Mouse (Mus musculus) heart, embryonic 11.5 days (tissue): Measurements from ENCODE around the gene Slc37a4. TPM values are rescaled to one million over a fixed set of nuclear protein-coding genes. Genes with fewer than 3 reads are reported as not detected.

Experiments used
- ATAC-seq: fragments of 200-750 bp; cut with Nextera tagmentation; replicated peaks from 2 replicates; pipeline ENCODE4 v1.8.0; 2017; ENCODE audit warnings: moderate library complexity; ENCODE audit not compliant: insufficient number of reproducible peaks, low FRiP score, low TSS enrichment
- H3K27ac ChIP-seq: fragments of 300-500 bp; sonication (generic); 2 replicates; pipeline ENCODE4 v1.5.1; 2014; ENCODE audit warnings: mild to moderate bottlenecking, low read depth, low read length
- H3K27me3 ChIP-seq: fragments of 300-500 bp; sonication (generic); 2 replicates; pipeline ENCODE4 v1.6.1; 2014; ENCODE audit warnings: mild to moderate bottlenecking, low read length, mixed read lengths; ENCODE audit not compliant: control insufficient read depth, insufficient read depth
- H3K36me3 ChIP-seq: fragments of 300-500 bp; sonication (generic); 2 replicates; pipeline ENCODE4 v1.6.1; 2014; ENCODE audit warnings: mild to moderate bottlenecking, low read length, moderate library complexity, mixed read lengths; ENCODE audit not compliant: control insufficient read depth, insufficient read depth
- H3K4me1 ChIP-seq: fragments of 300-500 bp; sonication (generic); 2 replicates; pipeline ENCODE4 v1.6.1; 2014; ENCODE audit warnings: low read length; ENCODE audit not compliant: control insufficient read depth, insufficient read depth
- H3K4me2 ChIP-seq: fragments of 300-500 bp; sonication (generic); 2 replicates; pipeline ENCODE4 v1.6.1; 2014; ENCODE audit warnings: mild to moderate bottlenecking, moderate library complexity
- H3K4me3 ChIP-seq: fragments of 300-500 bp; sonication (generic); 2 replicates; pipeline ENCODE4 v1.5.1; 2014; ENCODE audit warnings: low read depth, low read length
- H3K9ac ChIP-seq: fragments of 300-500 bp; sonication (generic); 2 replicates; pipeline ENCODE4 v1.6.1; 2014; ENCODE audit warnings: mild to moderate bottlenecking, low read depth, low read length, moderate library complexity
- H3K9me3 ChIP-seq: fragments of 300-500 bp; sonication (generic); replicated peaks from 2 replicates; pipeline ENCODE4 v1.6.1; 2016; ENCODE audit warnings: low read length; ENCODE audit not compliant: control insufficient read depth
- WGBS: fragments of 180-500 bp; shearing (Covaris S2); extraction: QIAGEN DNeasy Blood & Tissue Kit; methylation state at CpG from one replicate; pipeline ENCODE4 v1.1.7; 2014; ENCODE audit not compliant: insufficient replicate concordance; 5-methylcytosine and 5-hydroxymethylcytosine counted together
- polyA plus RNA-seq: library from polyadenylated mRNA; unstranded; fragments of >200 nt; fragmentation: Nextera tagmentation; extraction: Ambion mirVana; gene quantifications from 2 replicates; pipeline ENCODE4 v1.2.1, GENCODE M21; 2014

Slc37a4 gene
- polyA plus RNA-seq, result 31.1 and 31.5 TPM in 2 replicates

DNA sequence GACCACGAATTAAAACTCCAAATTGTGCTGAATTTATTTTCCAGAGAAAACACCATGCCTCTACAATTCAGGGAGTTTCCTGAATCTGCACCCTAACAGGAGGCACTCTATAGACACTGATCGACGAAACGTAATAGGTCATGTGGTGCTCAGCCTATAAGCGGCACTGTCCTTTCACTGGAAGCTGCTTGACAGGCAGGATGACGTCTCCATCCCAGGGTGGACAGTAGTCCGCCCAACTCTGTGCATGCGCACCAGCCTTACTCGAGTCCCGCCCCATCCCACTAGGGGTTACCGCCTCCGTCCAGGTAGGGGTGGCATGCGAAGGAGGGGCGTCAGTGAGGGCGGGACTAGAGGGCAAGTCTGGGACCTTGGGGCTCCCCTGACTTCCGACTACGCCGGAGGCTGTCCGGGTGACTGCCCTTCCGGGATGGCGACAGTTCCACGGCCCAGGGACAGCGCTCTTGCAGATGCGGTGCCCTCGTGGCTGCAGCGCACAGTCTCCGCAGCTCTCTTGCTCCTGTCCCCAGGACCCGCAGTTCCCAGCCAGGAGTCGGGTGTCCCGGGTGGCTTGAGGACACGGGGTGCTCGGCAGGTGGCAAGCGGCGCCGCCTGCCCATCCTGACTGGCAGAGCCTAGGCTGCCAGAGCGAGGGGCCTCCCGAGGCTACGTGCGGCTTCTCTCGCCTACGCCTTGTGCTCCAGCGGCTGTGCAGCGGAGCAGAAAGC, at the start of gene Slc37a4:
Slc37a4 (plus strand) TSS at position 169 of the 728 bp plus-strand sequence.
- H3K4me3 ChIP-seq, result peak within 1 kb of the TSS; percentile 78
- H3K4me2 ChIP-seq, result peak within 1 kb of the TSS; percentile 89
- H3K9ac ChIP-seq, result peak within 1 kb of the TSS; percentile 91
- H3K27ac ChIP-seq, result peak within 1 kb of the TSS; percentile 80
- peaks cover 9% of the 10 kb centered on the region for H3K4me1 ChIP-seq
- WGBS, result under 1% methylated on average over 43 of the region's 43 CpGs
- no peaks in the 10 kb centered on the region for H3K9me3 ChIP-seq
- no peaks in the 10 kb centered on the region for H3K27me3 ChIP-seq
- ATAC-seq, result peak; percentile 99
- peaks cover 14% of the 10 kb centered on the region for H3K36me3 ChIP-seq

DNA sequence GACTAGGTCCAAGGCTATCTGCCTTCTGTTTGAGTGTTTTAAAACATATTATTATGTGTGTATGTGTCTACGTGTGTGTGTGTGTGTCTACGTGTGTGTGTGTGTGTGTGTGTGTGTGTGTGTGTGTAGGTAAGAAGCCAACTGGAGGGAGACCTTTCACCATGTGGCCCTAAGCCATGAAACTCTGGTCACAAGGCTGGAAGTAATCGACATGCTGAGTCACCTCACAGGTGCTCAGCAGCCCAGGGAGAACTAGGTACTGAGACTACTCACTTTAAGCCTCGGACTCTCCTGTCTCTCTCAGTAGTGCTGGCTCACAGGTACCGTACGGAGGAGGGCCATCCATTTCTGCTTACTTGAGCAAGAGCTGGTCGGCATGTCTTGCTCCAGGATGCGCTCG, 49.5 kb upstream of the Slc37a4 start:
- no peaks in the 10 kb centered on the region for H3K9me3 ChIP-seq
- H3K27me3 ChIP-seq, result no peaks in the 10 kb centered on the region
- peaks cover 12% of the 10 kb centered on the region for H3K4me1 ChIP-seq
- H3K9ac ChIP-seq, result no peak overlapping the region
- H3K36me3 ChIP-seq, result peaks cover 37% of the 10 kb centered on the region
- no peak for ATAC-seq
- WGBS, result 91% methylated on average over 9 of the region's 9 CpGs
- no peak overlapping the region for H3K4me2 ChIP-seq
- no peak overlapping the region for H3K4me3 ChIP-seq
- no peak overlapping the region for H3K27ac ChIP-seq

DNA sequence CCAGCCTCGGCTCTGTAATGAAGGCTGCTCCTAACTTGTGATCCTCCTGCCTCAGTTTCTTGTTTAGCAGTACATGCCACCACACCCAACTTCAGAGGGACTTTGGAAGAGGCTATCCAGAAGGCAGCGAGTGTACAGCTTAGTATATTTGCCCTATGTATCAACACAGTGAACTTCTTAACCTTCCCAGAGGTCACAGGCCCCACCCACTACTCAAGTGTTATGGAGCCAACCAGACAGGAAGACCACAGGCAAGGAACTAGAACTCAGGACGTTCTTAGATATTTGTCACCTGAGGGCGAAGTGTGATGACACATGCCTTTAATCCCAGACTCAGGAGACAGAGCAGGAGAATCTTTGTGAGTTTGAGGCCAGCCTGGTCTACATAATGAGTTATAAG, 49.0 kb upstream of the Slc37a4 start:
- peaks cover 37% of the 10 kb centered on the region for H3K36me3 ChIP-seq
- no peak overlapping the region for H3K27ac ChIP-seq
- WGBS, result 85% methylated on average over 4 of the region's 4 CpGs
- H3K4me2 ChIP-seq, result no peak overlapping the region
- H3K9me3 ChIP-seq, result no peaks in the 10 kb centered on the region
- ATAC-seq, result no peak
- no peak overlapping the region for H3K4me3 ChIP-seq
- peaks cover 7% of the 10 kb centered on the region for H3K4me1 ChIP-seq
- H3K9ac ChIP-seq, result no peak overlapping the region
- H3K27me3 ChIP-seq, result no peaks in the 10 kb centered on the region

DNA sequence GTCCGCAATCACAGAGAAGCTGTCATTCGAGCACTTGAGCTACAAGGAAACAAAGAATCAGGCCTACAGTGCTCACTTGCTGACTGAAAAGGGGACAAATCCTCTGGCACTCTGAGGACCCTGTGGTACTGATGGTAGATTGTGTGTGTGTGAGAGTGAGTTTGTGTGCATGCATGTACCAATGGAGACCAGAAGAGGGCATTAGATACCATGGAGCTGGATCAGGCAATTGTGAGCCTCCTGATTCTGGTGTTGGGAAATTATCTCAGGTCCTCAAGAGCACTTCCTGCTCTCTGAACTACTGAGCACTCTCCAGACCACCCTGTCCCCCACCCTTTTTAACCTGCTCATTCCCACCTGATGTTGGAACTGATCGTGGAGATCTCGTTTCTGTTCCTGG, 48.1 kb upstream of the Slc37a4 start:
- ATAC-seq, result no peak
- Histone ChIP-seq H3K9me3 (no peaks in the 10 kb centered on the region), H3K9ac (no peak overlapping the region), H3K27me3 (no peaks in the 10 kb centered on the region), H3K4me2 (no peak overlapping the region), H3K36me3 (peaks cover 44% of the 10 kb centered on the region), H3K4me1 (no peaks in the 10 kb centered on the region), H3K4me3 (no peak overlapping the region), H3K27ac (no peak overlapping the region)
- WGBS, result 95% methylated on average over 4 of the region's 4 CpGs

DNA sequence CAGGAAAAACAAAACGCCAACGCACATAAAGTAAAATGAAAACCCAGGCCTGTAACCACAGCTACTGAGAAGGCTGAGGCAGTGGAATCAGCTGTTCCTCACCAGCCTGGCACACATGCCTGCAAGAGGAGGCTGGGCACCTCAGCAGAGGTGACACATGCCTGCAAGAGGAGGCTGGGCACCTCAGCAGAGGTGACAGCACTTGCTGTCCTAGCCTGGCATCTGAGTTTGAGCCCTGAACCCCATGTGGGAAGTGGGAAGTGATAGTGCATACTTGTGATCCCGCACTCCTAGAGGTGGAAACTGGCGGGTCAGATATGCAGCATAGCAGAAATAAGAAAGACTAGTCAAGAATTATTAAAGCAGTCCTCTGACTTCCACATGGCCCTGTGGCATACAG, 45.3 kb upstream of the Slc37a4 start:
- peaks cover 62% of the 10 kb centered on the region for H3K36me3 ChIP-seq
- H3K27me3 ChIP-seq, result no peaks in the 10 kb centered on the region
- H3K4me2 ChIP-seq, result no peak overlapping the region
- no peak overlapping the region for H3K27ac ChIP-seq
- no peak overlapping the region for H3K4me3 ChIP-seq
- WGBS, result 91% methylated on average over 4 of the region's 4 CpGs
- no peaks in the 10 kb centered on the region for H3K4me1 ChIP-seq
- ATAC-seq, result no peak
- no peaks in the 10 kb centered on the region for H3K9me3 ChIP-seq
- H3K9ac ChIP-seq, result no peak overlapping the region

DNA sequence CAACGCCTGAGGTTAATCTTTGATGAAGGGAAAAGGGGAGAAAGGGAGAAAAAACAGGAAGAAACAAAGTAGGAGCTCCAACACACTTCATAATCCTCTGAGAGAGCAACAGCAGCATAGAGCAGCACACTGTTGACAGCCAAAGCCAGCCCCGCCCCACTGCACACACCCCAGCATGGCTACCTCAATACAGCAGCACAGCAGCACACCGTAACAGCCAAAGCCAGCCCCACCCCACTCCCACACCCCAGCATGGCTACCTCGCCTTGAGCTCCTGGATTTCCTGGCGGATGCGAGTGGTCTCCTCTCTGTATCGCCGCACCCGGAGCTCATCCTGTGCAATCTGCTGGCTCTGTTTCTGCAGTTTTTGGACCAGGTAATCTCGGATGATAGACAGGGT, 44.3 kb upstream of the Slc37a4 start:
- Histone ChIP-seq H3K4me3 (no peak overlapping the region), H3K27ac (no peak overlapping the region), H3K36me3 (peaks cover 61% of the 10 kb centered on the region), H3K27me3 (no peaks in the 10 kb centered on the region), H3K4me1 (no peaks in the 10 kb centered on the region), H3K9me3 (no peaks in the 10 kb centered on the region), H3K4me2 (no peak overlapping the region), H3K9ac (no peak overlapping the region)
- 87% methylated on average over 10 of the region's 10 CpGs for WGBS
- no peak for ATAC-seq

DNA sequence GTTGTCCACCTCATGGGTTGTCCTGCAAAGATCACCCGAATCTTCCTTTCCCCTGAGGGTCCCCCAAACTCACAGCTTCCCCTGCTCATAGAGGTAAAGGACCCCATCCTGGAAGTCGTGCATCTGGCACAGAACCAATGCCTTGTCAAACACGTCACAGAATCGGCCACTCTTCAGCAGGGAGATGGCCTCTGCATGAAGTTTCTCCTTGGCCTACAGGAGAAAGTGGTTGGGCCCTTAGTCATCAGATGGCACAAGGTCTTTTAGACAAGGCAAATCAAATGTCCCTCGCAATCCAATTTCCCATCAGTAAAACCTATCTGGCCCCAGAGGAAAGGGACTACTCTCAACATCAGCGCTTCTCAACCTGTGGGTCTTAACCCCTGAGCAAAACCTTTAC, 43.5 kb upstream of the Slc37a4 start:
- ATAC-seq, result no peak
- WGBS, result 89% methylated on average over 6 of the region's 6 CpGs
- no peak overlapping the region for H3K9ac ChIP-seq
- H3K27ac ChIP-seq, result no peak overlapping the region
- H3K4me1 ChIP-seq, result no peaks in the 10 kb centered on the region
- no peaks in the 10 kb centered on the region for H3K9me3 ChIP-seq
- H3K4me3 ChIP-seq, result no peak overlapping the region
- no peaks in the 10 kb centered on the region for H3K27me3 ChIP-seq
- peaks cover 60% of the 10 kb centered on the region for H3K36me3 ChIP-seq
- no peak overlapping the region for H3K4me2 ChIP-seq

DNA sequence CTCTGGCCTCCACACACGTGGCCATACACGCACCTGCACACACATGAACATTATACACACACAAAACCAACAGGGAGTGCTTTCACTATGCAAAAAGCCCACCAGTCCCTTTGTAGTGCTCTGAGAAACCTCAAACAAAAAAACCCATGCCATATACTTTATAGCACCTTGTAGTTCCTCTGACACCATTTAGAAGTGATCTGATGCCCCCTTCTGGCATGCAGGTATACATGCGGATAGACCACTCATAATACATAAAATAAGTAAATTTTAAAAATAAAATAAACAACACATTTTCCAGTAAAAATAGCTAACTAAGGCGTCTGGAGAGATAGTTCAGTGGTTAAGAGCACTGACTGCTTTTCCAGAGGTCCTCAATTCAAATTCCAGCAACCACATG, 39.4 kb upstream of the Slc37a4 start:
- 72% methylated on average over 4 of the region's 4 CpGs for WGBS
- H3K9ac ChIP-seq, result no peak overlapping the region
- no peak for ATAC-seq
- H3K4me1 ChIP-seq, result 0 out of 2 replicates have a peak, but pooled peaks cover 4% of the 10 kb centered on the region
- H3K9me3 ChIP-seq, result no peaks in the 10 kb centered on the region
- H3K4me2 ChIP-seq, result no peak overlapping the region
- peaks cover 39% of the 10 kb centered on the region for H3K36me3 ChIP-seq
- no peak overlapping the region for H3K27ac ChIP-seq
- H3K4me3 ChIP-seq, result no peak overlapping the region
- H3K27me3 ChIP-seq, result no peaks in the 10 kb centered on the region
